ENCODE assay signal across 20 mouse cellular contexts in the genomic region with DNA sequence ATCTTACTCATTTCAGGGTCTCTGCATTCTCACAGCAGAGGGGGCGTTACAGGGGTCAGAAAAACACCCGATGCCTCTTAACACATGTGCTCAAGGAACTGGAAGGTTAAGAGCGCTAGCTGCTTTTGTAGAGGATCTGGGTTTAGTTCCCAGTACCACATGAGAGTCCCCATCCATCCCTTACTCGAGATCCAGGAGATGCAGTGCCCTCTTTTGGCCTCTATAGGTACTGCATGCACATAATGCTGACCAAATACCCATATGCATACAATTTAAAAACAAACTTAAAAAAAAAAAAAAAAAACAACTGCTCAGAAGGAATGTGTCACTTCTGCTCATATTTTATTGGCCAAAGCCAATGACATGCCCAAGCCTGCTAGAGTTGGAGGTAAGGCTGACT. TPM values are rescaled to one million over a fixed set of nuclear protein-coding genes. Genes with fewer than 3 reads are reported as not detected.
DNase-seq lines count a peak whose midpoint lies in the region; ATAC-seq and TF ChIP-seq lines count a peak whose summit lies in the region.
"Had no signal": no experiment of that assay in that cellular context is flagged by ENCODE, and none has a peak within 500 bp of the region (broad histone marks: within the 10 kb centered on the region; RNA-seq: fewer than 3 reads in every experiment).

No protein-coding gene starts in this region.

- no peaks in the 10 kb centered on the region for H3K4me1 ChIP-seq in embryonic facial prominence, embryonic 11.5 days (ENCODE audit: control insufficient read depth, insufficient read depth, low read length)
- no peaks in the 10 kb centered on the region for H3K4me1 ChIP-seq in embryonic facial prominence, embryonic 10.5 days
- 0 out of 2 replicates have a peak, but pooled peaks cover 2% of the 10 kb centered on the region for H3K4me1 ChIP-seq in liver, adult 2 months (ENCODE audit: control insufficient read depth, insufficient read depth, low read length)
- H3K4me1 ChIP-seq in liver, embryonic 12.5 days = no peaks in the 10 kb centered on the region
- no peaks in the 10 kb centered on the region for H3K4me1 ChIP-seq in E14TG2a.4 (replicated peaks; ENCODE audit: low read depth, low read length)
- H3K4me1 ChIP-seq: embryonic facial prominence, embryonic 12.5 days; limb, embryonic 13.5 days; lung, embryonic 15.5 days; stomach, embryonic 15.5 days had no signal

- 0 out of 2 replicates have a peak, but pooled peaks have one; percentile 6 for TF ChIP-seq CTCF in liver, adult 2 months (IDR thresholded peaks at IDR 0.05; ENCODE audit: low read depth, low read length)
- peak; percentile 76 for TF ChIP-seq CTCF in E14TG2a.4 (conservative IDR thresholded peaks at IDR 0.05; ENCODE audit: low read length)
- peak; percentile 10; the same call in 1 of the 2 replicates for TF ChIP-seq CTCF in brain, embryonic 14.5 days (IDR thresholded peaks at IDR 0.05; ENCODE audit: borderline replicate concordance, extremely low read depth, insufficient read depth, insufficient read length)

- DNase-seq in embryonic facial prominence, embryonic 11.5 days (ENCODE audit: low spot score) = peak; percentile 19
- DNase-seq in embryonic facial prominence, embryonic 10.5 days (ENCODE audit: low spot score) = no peak
- no peak for DNase-seq in liver, adult 2 months (ENCODE audit: extremely low read depth, low read depth, low spot score)
- no peak for DNase-seq in brain, embryonic 14.5 days (ENCODE audit: low read depth)
- DNase-seq in layer of hippocampus, adult 18-20 months (ENCODE audit: low spot score in 2 of 2) = no peak
- DNase-seq: cerebellum, adult 18-20 months; heart, adult 18-20 months; kidney, postnatal 10 days; spleen, adult 18-20 months; thymus, postnatal 14 days had no signal

- no peaks in the 10 kb centered on the region for H3K27me3 ChIP-seq in embryonic facial prominence, embryonic 11.5 days (ENCODE audit: control insufficient read depth, insufficient read depth, low read length)
- H3K27me3 ChIP-seq in embryonic facial prominence, embryonic 10.5 days (replicated peaks; ENCODE audit: low read depth, poor library complexity, severe bottlenecking) = no peaks in the 10 kb centered on the region
- no peaks in the 10 kb centered on the region for H3K27me3 ChIP-seq in liver, adult 2 months (ENCODE audit: control insufficient read depth, insufficient read depth, low read length)
- H3K27me3 ChIP-seq in liver, embryonic 12.5 days (replicated peaks) = no peaks in the 10 kb centered on the region
- 0 out of 2 replicates have a peak, but pooled peaks cover 2% of the 10 kb centered on the region for H3K27me3 ChIP-seq in E14TG2a.4 (ENCODE audit: insufficient read depth, low read length)
- H3K27me3 ChIP-seq: CH12.LX; embryonic facial prominence, embryonic 12.5 days; limb, embryonic 13.5 days; lung, embryonic 15.5 days; stomach, embryonic 15.5 days had no signal

- 83% methylated on average over 4 of the region's 4 CpGs for WGBS in embryonic facial prominence, embryonic 11.5 days
- WGBS in embryonic facial prominence, embryonic 10.5 days = 87% methylated on average over 4 of the region's 4 CpGs
- WGBS in liver, adult 2 months = 86% methylated on average over 4 of the region's 4 CpGs
- WGBS in liver, embryonic 12.5 days (ENCODE audit: insufficient replicate concordance) = 78% methylated on average over 4 of the region's 4 CpGs

- ATAC-seq in embryonic facial prominence, embryonic 11.5 days (replicated peaks; ENCODE audit: insufficient number of reproducible peaks, low FRiP score, low TSS enrichment, low read depth) = no peak
- ATAC-seq in liver, embryonic 12.5 days = no peak
- no peak for ATAC-seq in erythroid progenitor cell, adult 5-6 weeks (replicated peaks; ENCODE audit: low FRiP score, poor library complexity, severe bottlenecking)
- ATAC-seq: forebrain, embryonic 16.5 days had no signal

- no peak for TF ChIP-seq POLR2A in liver, adult 2 months (IDR thresholded peaks at IDR 0.05; ENCODE audit: extremely low read depth, insufficient read depth, low read length)
- no peak for TF ChIP-seq POLR2A in brain, embryonic 14.5 days (IDR thresholded peaks at IDR 0.05; ENCODE audit: borderline replicate concordance, extremely low read depth, insufficient read depth, insufficient read length, poor library complexity, severe bottlenecking)

- no peak overlapping the region for H3K4me2 ChIP-seq in embryonic facial prominence, embryonic 11.5 days (ENCODE audit: low read depth, low read length)
- H3K4me2 ChIP-seq in liver, embryonic 12.5 days = no peak overlapping the region
- H3K4me2 ChIP-seq: embryonic facial prominence, embryonic 12.5 days; limb, embryonic 13.5 days; lung, embryonic 15.5 days; stomach, embryonic 15.5 days had no signal

- H3K9ac ChIP-seq in embryonic facial prominence, embryonic 11.5 days (replicated peaks; ENCODE audit: low read length) = no peak overlapping the region
- no peak overlapping the region for H3K9ac ChIP-seq in liver, adult 2 months (ENCODE audit: low read depth, low read length)
- no peak overlapping the region for H3K9ac ChIP-seq in liver, embryonic 12.5 days
- H3K9ac ChIP-seq: embryonic facial prominence, embryonic 12.5 days; limb, embryonic 13.5 days; lung, embryonic 15.5 days; stomach, embryonic 15.5 days had no signal

- H3K27ac ChIP-seq in embryonic facial prominence, embryonic 11.5 days (replicated peaks; ENCODE audit: low read depth, low read length) = no peak overlapping the region
- no peak overlapping the region for H3K27ac ChIP-seq in embryonic facial prominence, embryonic 10.5 days (replicated peaks)
- H3K27ac ChIP-seq in liver, adult 2 months (replicated peaks; ENCODE audit: insufficient read depth, low read depth, low read length) = no peak overlapping the region
- no peak overlapping the region for H3K27ac ChIP-seq in liver, embryonic 12.5 days
- H3K27ac ChIP-seq: embryonic facial prominence, embryonic 12.5 days; limb, embryonic 13.5 days; lung, embryonic 15.5 days; stomach, embryonic 15.5 days had no signal

- no peaks in the 10 kb centered on the region for H3K36me3 ChIP-seq in embryonic facial prominence, embryonic 11.5 days (replicated peaks; ENCODE audit: control insufficient read depth, insufficient read depth, low read depth, low read length)
- H3K36me3 ChIP-seq in embryonic facial prominence, embryonic 10.5 days (replicated peaks) = peaks cover 3% of the 10 kb centered on the region; the same call in 1 of the 2 replicates
- H3K36me3 ChIP-seq in liver, adult 2 months (ENCODE audit: control insufficient read depth, insufficient read depth, low read length) = no peaks in the 10 kb centered on the region
- no peaks in the 10 kb centered on the region for H3K36me3 ChIP-seq in liver, embryonic 12.5 days
- H3K36me3 ChIP-seq in E14TG2a.4 (ENCODE audit: insufficient read depth, low read length) = no peaks in the 10 kb centered on the region
- H3K36me3 ChIP-seq: embryonic facial prominence, embryonic 12.5 days; lung, embryonic 15.5 days; stomach, embryonic 15.5 days had no signal

- H3K9me3 ChIP-seq in embryonic facial prominence, embryonic 11.5 days (replicated peaks; ENCODE audit: control insufficient read depth, low read length) = no peaks in the 10 kb centered on the region
- H3K9me3 ChIP-seq in embryonic facial prominence, embryonic 10.5 days = peaks cover 4% of the 10 kb centered on the region; the same call in 1 of the 2 replicates
- no peaks in the 10 kb centered on the region for H3K9me3 ChIP-seq in liver, embryonic 12.5 days (replicated peaks)
- H3K9me3 ChIP-seq in E14TG2a.4 (ENCODE audit: low read length) = peaks cover 4% of the 10 kb centered on the region; the same call in 1 of the 2 replicates
- H3K9me3 ChIP-seq: embryonic facial prominence, embryonic 12.5 days; limb, embryonic 13.5 days; lung, embryonic 15.5 days; stomach, embryonic 15.5 days had no signal

- H3K4me3 ChIP-seq in embryonic facial prominence, embryonic 11.5 days (ENCODE audit: low read depth, low read length) = no peak overlapping the region
- H3K4me3 ChIP-seq in embryonic facial prominence, embryonic 10.5 days = no peak overlapping the region
- no peak overlapping the region for H3K4me3 ChIP-seq in liver, adult 2 months (ENCODE audit: insufficient read depth, low read depth, low read length)
- H3K4me3 ChIP-seq in liver, embryonic 12.5 days = no peak overlapping the region
- no peak overlapping the region for H3K4me3 ChIP-seq in E14TG2a.4 (replicated peaks; ENCODE audit: low read length)
- H3K4me3 ChIP-seq: embryonic facial prominence, embryonic 12.5 days; limb, embryonic 13.5 days; lung, embryonic 15.5 days; stomach, embryonic 15.5 days had no signal

- H3K79me2 ChIP-seq in liver, adult 2 months (ENCODE audit: control insufficient read depth, insufficient read depth, low read length) = no peaks in the 10 kb centered on the region

RNA-seq across cellular contexts. Expression of a gene that starts 8.8 kb away (rescaled TPM):
- 2.1 and 2.7 TPM in 2 replicates for polyA plus RNA-seq in embryonic facial prominence, embryonic 11.5 days (2014; fragmentation: Nextera tagmentation; extraction: Ambion mirVana)
- polyA plus RNA-seq in embryonic facial prominence, embryonic 10.5 days (2016; fragmentation: Nextera tagmentation; extraction: Ambion mirVana) = 2.3 and 2.5 TPM in 2 replicates
- total RNA-seq in liver, adult 2 months (2014; rRNA removed) = under 0.01 and 0.09 TPM in 2 replicates
- polyA plus RNA-seq in liver, adult 2 months (2012; rRNA removed) = not detected in 2 replicates
- polyA plus RNA-seq in liver, embryonic 12.5 days (2016; fragmentation: Nextera tagmentation; extraction: Ambion mirVana) = 0.23 and 0.26 TPM in 2 replicates
- polyA plus RNA-seq in brain, embryonic 14.5 days (2012; rRNA removed) = 1.6 and 2.6 TPM in 2 replicates
- total RNA-seq in erythroid progenitor cell, adult 5-6 weeks (2015; ENCODE audit: low replicate concordance) = not detected in 2 replicates
- not detected in 2 replicates for total RNA-seq in erythroid progenitor cell, adult 5-6 weeks (2017; ENCODE audit: low replicate concordance)
- total RNA-seq in layer of hippocampus, adult 18-20 months (2021) = 1 to 10 TPM; 3.6 to 4.0 TPM
- total RNA-seq: CH12.LX; megakaryocyte, adult 5-6 weeks had no signal

Comparison
In these comparisons a context has a peak if more than half of its experiments do, and no peak if none do; other contexts are left out.
1. CTCF ChIP-seq: peak in every context shown above with its lines; median percentile 76 in E14TG2a.4; 10 in brain, embryonic 14.5 days; 6 in liver, adult 2 months.